Mouse (Mus musculus) heart, adult 9 months (tissue): ENCODE data around the gene Gm13275.
A peak's percentile ranks its signal among the peaks of the same experiment; 100 is the strongest.
"Not testable (repeated sequence)": the region's sequence is repeated elsewhere in the genome, so short reads cannot be mapped to it uniquely, and the experiment has no call there.

Experiments used
- DNase-seq, 2 experiments: peaks; one replicate each; pipeline ENCODE4 v3.0.0; 2022; ENCODE audit warnings: low spot score in 2 of 2

Gene Gm13275

GRCm38 (mm10) chr4:88793936-88794675 is at the start of gene Gm13275:
Gene Gm13275, plus strand, starts transcription at chr4:88794487.
- peak; percentile 88 to 90 for DNase-seq

- no peak for DNase-seq
Measured at GRCm38 (mm10) chr4:88749926-88750325, 44.4 kb upstream of the Gm13275 start.

GRCm38 (mm10) chr4:88754818-88755340 is 39.4 kb upstream of the Gm13275 start, which contains the start of gene Gm13271:
Gene Gm13271, plus strand, starts transcription at chr4:88754868.
- peak; percentile 81 for DNase-seq

GRCm38 (mm10) chr4:88756581-88757513 is 37.4 kb upstream of the Gm13275 start:
- DNase-seq, result peak in 1 of 2 experiments; percentile 29

GRCm38 (mm10) chr4:88757628-88758031 is 36.7 kb upstream of the Gm13275 start:
- peak; percentile 91 to 94 for DNase-seq

- DNase-seq, result peak; percentile 23 to 44
Measured at GRCm38 (mm10) chr4:88758751-88759150, 35.5 kb upstream of the Gm13275 start.

- DNase-seq, result peak; percentile 44 to 67
Measured at GRCm38 (mm10) chr4:88759610-88760268, 34.5 kb upstream of the Gm13275 start, which contains the start of gene Gm13283. Gene Gm13283, plus strand, starts transcription at chr4:88760119.

- peak; percentile 85 for DNase-seq
Measured at GRCm38 (mm10) chr4:88760431-88760830, 33.9 kb upstream of the Gm13275 start.

- peak; percentile 64 to 73 for DNase-seq
Measured at GRCm38 (mm10) chr4:88761776-88762175, 32.5 kb upstream of the Gm13275 start.

- peak; percentile 32 to 35 for DNase-seq
Measured at GRCm38 (mm10) chr4:88762341-88762740, 31.9 kb upstream of the Gm13275 start.

GRCm38 (mm10) chr4:88763384-88764018 is 30.8 kb upstream of the Gm13275 start:
- DNase-seq, result peak; percentile 76 to 78

- not testable (repeated sequence) for DNase-seq
Measured at GRCm38 (mm10) chr4:88773534-88773933, 20.8 kb upstream of the Gm13275 start, which contains the start of gene Gm13290. Gene Gm13290, plus strand, starts transcription at chr4:88773834.

- DNase-seq, result not testable (repeated sequence)
Measured at GRCm38 (mm10) chr4:88776622-88777021, 17.7 kb upstream of the Gm13275 start, which contains the start of gene Gm13289. Gene Gm13289, plus strand, starts transcription at chr4:88776922.

GRCm38 (mm10) chr4:88779550-88779949 is 14.7 kb upstream of the Gm13275 start, which contains the start of gene Gm13272:
Gene Gm13272, plus strand, starts transcription at chr4:88779850.
- not testable (repeated sequence) for DNase-seq

GRCm38 (mm10) chr4:88780320-88780719 is 14.0 kb upstream of the Gm13275 start:
- not testable (repeated sequence) for DNase-seq

- DNase-seq, result not testable (repeated sequence)
Measured at GRCm38 (mm10) chr4:88781831-88782230, 12.5 kb upstream of the Gm13275 start, which contains the start of gene Ifnz. Gene Ifnz, plus strand, starts transcription at chr4:88782131.

GRCm38 (mm10) chr4:88782335-88782734 is 12.0 kb upstream of the Gm13275 start:
- DNase-seq, result not testable (repeated sequence)

GRCm38 (mm10) chr4:88785409-88785808 is 8.9 kb upstream of the Gm13275 start, which contains the start of gene Gm13276:
Gene Gm13276, plus strand, starts transcription at chr4:88785709.
- DNase-seq, result not testable (repeated sequence)

GRCm38 (mm10) chr4:88788402-88788801 is 5.9 kb upstream of the Gm13275 start, which contains the start of gene Gm13277:
Gene Gm13277, plus strand, starts transcription at chr4:88788632.
- peak; percentile 53 to 73 for DNase-seq

- not testable (repeated sequence) for DNase-seq
Measured at GRCm38 (mm10) chr4:88791250-88791649, 3.0 kb upstream of the Gm13275 start, which contains the start of gene Gm13278. Gene Gm13278, plus strand, starts transcription at chr4:88791550.
